Mouse (Mus musculus) forebrain, embryonic 13.5 days (tissue): ENCODE data around the gene Gm29554. TPM values are rescaled to one million over a fixed set of nuclear protein-coding genes. Genes with fewer than 3 reads are reported as not detected.
"Not testable (repeated sequence)": the region's sequence is repeated elsewhere in the genome, so short reads cannot be mapped to it uniquely, and the experiment has no call there.

Experiments used
- ATAC-seq: fragments of 200-750 bp; cut with Nextera tagmentation; 2 replicates; pipeline ENCODE4 v1.8.0; 2017
- H3K27ac ChIP-seq: fragments of 300-500 bp; sonication (generic); 2 replicates; pipeline ENCODE4 v1.5.1; 2015; ENCODE audit warnings: inconsistent platforms, mild to moderate bottlenecking, moderate library complexity
- H3K27me3 ChIP-seq: fragments of 300-500 bp; sonication (generic); 2 replicates; pipeline ENCODE4 v1.6.1; 2015; ENCODE audit warnings: mild to moderate bottlenecking, inconsistent platforms
- H3K36me3 ChIP-seq: fragments of 300-500 bp; sonication (generic); 2 replicates; pipeline ENCODE4 v1.6.1; 2015; ENCODE audit warnings: mild to moderate bottlenecking, inconsistent platforms; ENCODE audit not compliant: poor library complexity, severe bottlenecking
- H3K4me1 ChIP-seq: fragments of 300-500 bp; sonication (generic); 2 replicates; pipeline ENCODE4 v1.6.1; 2015; ENCODE audit warnings: inconsistent platforms
- H3K4me2 ChIP-seq: fragments of 300-500 bp; sonication (generic); 2 replicates; pipeline ENCODE4 v1.6.1; 2015; ENCODE audit warnings: inconsistent platforms, mild to moderate bottlenecking, moderate library complexity
- H3K4me3 ChIP-seq: fragments of 300-500 bp; sonication (generic); 2 replicates; pipeline ENCODE4 v1.5.1; 2015; ENCODE audit warnings: mild to moderate bottlenecking, inconsistent platforms
- H3K9ac ChIP-seq: fragments of 300-500 bp; sonication (generic); 2 replicates; pipeline ENCODE4 v1.6.1; 2015; ENCODE audit warnings: mild to moderate bottlenecking, inconsistent platforms
- H3K9me3 ChIP-seq: fragments of 300-500 bp; sonication (generic); replicated peaks from 2 replicates; pipeline ENCODE4 v1.6.1; 2016; ENCODE audit warnings: inconsistent platforms
- WGBS: fragments of 180-500 bp; shearing (Covaris S2); methylation state at CpG from one replicate; pipeline ENCODE4 v1.1.7; 2015; 5-methylcytosine and 5-hydroxymethylcytosine counted together
- polyA plus RNA-seq: library from polyadenylated mRNA; unstranded; fragments of >200 nt; fragmentation: Nextera tagmentation; extraction: Ambion mirVana; gene quantifications from 2 replicates; pipeline ENCODE4 v1.2.1, GENCODE M21; 2015

The Gm29554 gene
- polyA plus RNA-seq, result not detected in 2 replicates

DNA sequence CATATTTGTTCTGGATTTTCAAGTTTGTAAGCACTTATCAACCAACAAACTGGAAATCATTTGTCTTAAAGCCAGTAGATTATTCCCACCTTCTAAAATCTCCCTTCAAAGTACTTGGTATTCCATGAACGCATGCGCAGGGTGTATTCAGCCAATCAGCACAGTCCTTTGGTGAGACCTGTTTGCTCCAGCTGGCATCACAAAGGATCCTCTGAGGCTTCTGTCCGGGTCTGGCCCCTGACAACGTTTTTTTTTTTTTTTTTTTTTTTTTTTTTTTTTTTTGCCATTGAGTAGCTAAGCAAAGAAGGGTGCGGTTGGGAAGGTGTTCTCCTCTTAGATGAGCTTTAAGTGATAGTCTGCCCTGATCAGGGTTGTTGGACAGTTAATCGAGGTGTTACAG, at the start of gene Gm29554:
Gene Gm29554, plus strand, starts transcription at position 301 of the 400 bp plus-strand sequence.
- not testable (repeated sequence) for H3K9me3 ChIP-seq, H3K27me3 ChIP-seq, H3K4me1 ChIP-seq, H3K36me3 ChIP-seq, ATAC-seq, H3K4me3 ChIP-seq, H3K9ac ChIP-seq, H3K27ac ChIP-seq, H3K4me2 ChIP-seq
- no CpG with 5 or more reads among the region's 6 CpGs for WGBS

Other genes starting within 250 kb of the Gm29554 start
- not detected in 2 replicates for gene Gm20812, start 108.0 kb downstream of the Gm29554 start, polyA plus RNA-seq